Mouse (Mus musculus) heart, postnatal 4 days (tissue): ENCODE results near the gene Mettl11b. TPM values are rescaled to one million over a fixed set of nuclear protein-coding genes. Genes with fewer than 3 reads are reported as not detected.
A peak's percentile ranks its signal among the peaks of the same experiment; 100 is the strongest.
"Not testable (repeated sequence)": the region's sequence is repeated elsewhere in the genome, so short reads cannot be mapped to it uniquely, and the experiment has no call there.

Source experiments
- DNase-seq: peaks from one replicate; pipeline ENCODE4 v3.0.0; 2021
- total RNA-seq, 2 experiments: library from RNA; stranded (reverse); gene quantifications; 2 replicates each; pipeline ENCODE4 v1.2.3; 2021

Gene Mettl11b
- under 1 TPM; 0.21 to 0.34 TPM for total RNA-seq

DNA sequence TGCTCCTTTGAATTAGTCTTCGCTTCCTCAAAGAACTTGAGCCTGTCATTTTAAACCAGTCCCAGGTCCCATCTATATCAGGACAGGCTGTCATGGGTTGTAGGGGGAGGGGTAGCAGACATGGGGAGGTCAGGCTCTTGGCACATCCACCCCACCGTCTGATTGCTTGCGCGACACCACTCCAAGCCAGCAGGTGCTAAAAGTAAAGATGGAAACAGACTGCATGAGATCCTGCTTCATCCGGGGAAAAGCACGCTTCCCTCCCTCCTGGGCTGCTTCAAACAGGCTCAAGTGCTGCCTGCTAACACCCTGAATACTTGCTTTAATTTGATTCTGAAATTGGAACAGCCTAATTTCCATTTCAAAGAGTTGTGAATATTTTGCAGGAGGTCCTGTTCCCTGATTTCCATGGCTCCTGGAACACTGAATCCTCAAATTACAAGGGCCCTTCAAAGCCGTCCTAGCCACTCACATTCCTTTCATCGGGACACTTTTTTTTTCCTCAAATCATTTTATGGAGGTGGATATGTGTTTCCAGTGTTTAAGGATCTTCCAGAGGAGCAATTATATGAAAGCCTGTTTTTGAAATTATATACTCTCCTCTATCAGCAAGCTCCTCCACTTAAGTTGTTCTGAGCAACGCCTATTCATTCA, at the start of gene Mettl11b:
Mettl11b (minus strand) TSS at position 127 of the 654 bp plus-strand sequence.
- DNase-seq, result peak; percentile 15

- DNase-seq, result no peak
These were observed 32.6 kb upstream of the Mettl11b start for GRCm38 (mm10) chr1:163757462-163758207.

GRCm38 (mm10) chr1:163751360-163751992, 26.4 kb upstream of the Mettl11b start:
- DNase-seq, result no peak

GRCm38 (mm10) chr1:163737239-163737533, 12.2 kb upstream of the Mettl11b start:
- no peak for DNase-seq

GRCm38 (mm10) chr1:163736441-163737238, 11.6 kb upstream of the Mettl11b start:
- DNase-seq, result no peak

- not testable (repeated sequence) for DNase-seq
These were observed 6.1 kb upstream of the Mettl11b start for GRCm38 (mm10) chr1:163731166-163731565.

DNA sequence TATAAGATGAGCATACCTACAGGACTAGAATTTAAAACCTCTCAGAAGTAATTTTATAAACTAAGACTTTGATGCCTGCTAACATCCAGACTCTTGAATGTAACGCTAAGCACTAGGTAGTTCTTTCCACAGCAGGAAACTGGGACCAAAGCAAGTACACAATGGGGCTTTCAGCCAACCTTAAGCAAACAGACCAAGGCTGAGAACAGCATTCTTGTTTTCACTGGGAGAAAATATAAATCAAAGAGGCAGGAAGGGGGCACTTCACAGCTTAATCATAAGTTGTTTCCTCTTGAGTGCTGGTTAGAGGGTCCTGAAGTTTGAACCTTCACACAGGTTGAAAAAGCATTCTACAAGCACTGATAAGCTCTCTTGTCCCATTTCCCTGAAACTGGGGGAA, 1.1 kb downstream of the Mettl11b start:
- no peak for DNase-seq

DNA sequence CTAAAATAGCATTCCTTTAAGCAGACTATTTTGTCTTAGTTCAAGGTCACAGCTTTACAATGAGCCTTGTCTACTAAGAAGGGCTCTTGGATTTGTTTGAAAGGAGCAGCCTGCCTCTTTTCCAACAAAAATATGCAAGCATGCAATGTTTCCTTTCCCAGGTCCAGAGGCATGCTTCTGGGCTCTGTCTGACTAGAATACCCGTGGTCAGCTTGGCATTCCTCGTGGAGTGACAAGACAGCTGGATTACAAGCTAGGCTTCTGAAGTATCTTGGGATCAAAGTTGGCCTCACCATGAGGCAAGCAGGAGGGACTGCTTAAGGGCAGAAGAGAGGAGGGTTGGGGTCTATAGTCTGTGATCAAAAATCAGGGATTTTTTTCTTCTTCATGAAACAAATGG, 16.4 kb downstream of the Mettl11b start:
- DNase-seq, result no peak

- DNase-seq, result no peak
These were observed 24.5 kb downstream of the Mettl11b start for GRCm38 (mm10) chr1:163700571-163700970.

- DNase-seq, result no peak
These were observed 25.3 kb downstream of the Mettl11b start for GRCm38 (mm10) chr1:163699702-163700101.

DNA sequence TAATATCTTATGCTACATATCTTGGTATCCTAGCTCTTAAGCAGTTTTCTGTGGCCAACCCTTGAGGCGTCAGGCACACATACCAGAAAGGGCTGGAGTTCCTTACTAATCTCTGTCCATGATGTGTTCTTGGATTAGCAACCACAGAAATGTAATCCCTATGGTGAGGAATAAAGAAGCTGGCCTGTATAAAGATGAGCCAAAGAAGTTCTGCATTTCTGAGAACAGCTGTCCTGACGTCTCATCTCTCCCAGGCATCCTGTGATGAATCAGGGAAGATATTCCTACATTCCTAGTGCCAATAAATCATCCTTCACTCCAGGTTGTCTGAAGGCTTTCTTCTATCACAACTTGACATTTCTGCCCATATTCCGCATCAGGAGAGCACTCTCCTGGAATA, 33.2 kb downstream of the Mettl11b start:
- no peak for DNase-seq

- DNase-seq, result no peak
These were observed 42.0 kb downstream of the Mettl11b start for GRCm38 (mm10) chr1:163682935-163683430.

DNA sequence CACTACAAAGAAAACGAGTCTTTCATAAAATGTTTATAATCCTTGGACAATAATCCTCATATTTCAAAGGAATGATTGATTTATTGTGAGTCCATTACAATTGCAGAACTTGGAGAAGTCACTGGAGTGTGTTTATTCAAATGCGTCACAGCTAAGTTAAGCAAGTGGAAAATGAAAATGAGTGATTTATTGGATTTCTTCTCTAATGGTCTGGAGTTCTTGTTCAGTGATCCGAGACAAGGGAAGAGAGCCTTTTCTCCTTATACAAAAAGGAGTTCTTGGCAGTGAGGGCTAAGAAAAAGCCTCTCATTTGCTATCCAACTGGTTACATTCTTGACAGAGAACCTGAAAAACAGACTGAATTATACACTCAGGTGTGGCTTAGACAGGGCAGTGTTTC, 42.9 kb downstream of the Mettl11b start:
- no peak for DNase-seq

DNA sequence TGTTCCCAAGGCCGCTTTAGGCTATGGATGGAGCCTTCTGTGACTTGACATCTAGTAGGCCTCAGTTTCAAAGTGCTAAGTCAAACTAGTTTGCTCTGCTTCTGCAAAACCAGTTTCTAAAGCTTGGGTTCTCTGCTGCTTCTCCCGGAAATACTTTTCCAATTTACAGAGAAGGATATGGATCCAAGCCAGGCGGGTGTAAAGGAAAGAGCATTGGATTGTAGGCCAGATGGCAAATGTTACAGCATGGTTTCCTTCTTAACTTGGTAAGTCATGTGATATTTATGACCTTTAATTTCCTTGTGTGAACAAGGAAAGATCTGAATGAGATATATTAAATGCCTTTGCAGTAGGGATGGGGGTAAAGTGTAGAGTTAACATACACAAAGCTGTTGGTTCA, 52.2 kb downstream of the Mettl11b start:
- DNase-seq, result no peak

GRCm38 (mm10) chr1:163671326-163671725, 53.7 kb downstream of the Mettl11b start:
- no peak for DNase-seq

- no peak for DNase-seq
These were observed 54.3 kb downstream of the Mettl11b start for GRCm38 (mm10) chr1:163670702-163671101.

- no peak for DNase-seq
These were observed 55.1 kb downstream of the Mettl11b start for GRCm38 (mm10) chr1:163669936-163670335.

DNA sequence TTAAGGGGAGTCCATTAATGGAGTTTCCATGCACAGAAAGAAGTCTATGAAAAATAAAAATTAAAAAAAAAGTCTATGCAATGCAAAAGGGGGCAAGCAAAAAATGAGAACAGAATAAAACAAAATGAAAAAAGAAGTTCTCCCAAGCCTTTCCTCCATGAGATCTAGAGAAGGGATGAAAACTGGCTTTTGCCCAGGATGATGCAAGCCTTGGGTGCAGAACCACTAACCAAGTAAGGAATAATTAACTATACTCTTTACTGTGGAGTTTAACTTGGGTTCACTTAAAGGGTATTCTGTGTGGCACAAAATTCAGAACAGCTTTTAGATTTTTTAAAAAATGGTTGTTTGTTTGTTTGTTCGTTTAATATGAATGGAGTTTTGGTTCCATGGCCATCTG, 62.6 kb downstream of the Mettl11b start:
- no peak for DNase-seq

- no peak for DNase-seq
These were observed 66.5 kb downstream of the Mettl11b start for GRCm38 (mm10) chr1:163658535-163658928.

GRCm38 (mm10) chr1:163657766-163658534, 67.1 kb downstream of the Mettl11b start:
- DNase-seq, result no peak

- no peak for DNase-seq
These were observed 68.0 kb downstream of the Mettl11b start for GRCm38 (mm10) chr1:163657056-163657455.

DNA sequence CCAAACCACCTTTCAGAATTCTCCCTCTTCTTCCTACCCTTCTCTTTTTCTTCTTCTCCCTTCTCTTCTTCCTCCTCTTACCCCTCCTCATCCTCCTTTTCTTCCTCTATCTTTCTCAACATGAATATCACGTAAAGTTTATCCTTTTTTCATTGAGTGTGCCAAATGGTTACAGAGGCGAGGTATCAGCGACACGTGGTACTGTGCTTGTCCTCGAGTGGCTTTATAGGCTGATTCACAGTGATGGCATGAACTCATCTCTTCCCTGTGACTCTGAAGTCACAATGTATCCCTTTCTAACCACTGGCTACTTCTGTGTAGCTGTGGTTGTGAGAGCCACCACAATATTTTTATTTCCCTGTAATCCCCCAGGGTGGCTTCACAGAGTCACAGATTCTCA, 68.6 kb downstream of the Mettl11b start:
- DNase-seq, result no peak
